Mouse (Mus musculus): Measurements from ENCODE around the gene Bud13.

Bud13 gene

GRCm38 (mm10) chr9:46339051-46339652 is 56.3 kb downstream of the Bud13 start:
- DNase-seq, result no peak

- DNase-seq, result no peak
Observed at GRCm38 (mm10) chr9:46345887-46346665, 63.3 kb downstream of the Bud13 start.
